ENCODE assay signal across 23 mouse cellular contexts in genomic region chr9:101101547-101101946, GRCm38 (mm10). TPM values are rescaled to one million over a fixed set of nuclear protein-coding genes. Genes with fewer than 3 reads are reported as not detected.
DNase-seq lines count a peak whose midpoint lies in the region; ATAC-seq and TF ChIP-seq lines count a peak whose summit lies in the region.
"Had no signal": no experiment of that assay in that cellular context is flagged by ENCODE, and none has a peak within 500 bp of the region (broad histone marks: within the 10 kb centered on the region; RNA-seq: fewer than 3 reads in every experiment).

No protein-coding gene starts in this region.

- 90% methylated on average over 8 of the region's 8 CpGs for WGBS in stomach, embryonic 16.5 days
- 90% methylated on average over 8 of the region's 8 CpGs for WGBS in stomach, postnatal 0 days
- WGBS in intestine, postnatal 0 days, result 84% methylated on average over 8 of the region's 8 CpGs

- TF ChIP-seq CTCF in stomach, postnatal 0 days (IDR thresholded peaks at IDR 0.05; ENCODE audit: low read depth), result no peak
- TF ChIP-seq CTCF in MEL (IDR thresholded peaks at IDR 0.05 in 2 of 3, conservative IDR thresholded peaks at IDR 0.05 in 1 of 3; ENCODE audit: control insufficient read depth in 1 of 3, insufficient read depth in 1 of 3, low read depth in 2 of 3, low read length in 3 of 3, poor library complexity in 1 of 3, severe bottlenecking in 1 of 3), result no peak
- TF ChIP-seq CTCF in intestine, postnatal 0 days (IDR thresholded peaks at IDR 0.05; ENCODE audit: low read depth), result no peak

- H3K4me3 ChIP-seq in stomach, embryonic 16.5 days (replicated peaks; ENCODE audit: low read length), result no peak overlapping the region
- H3K4me3 ChIP-seq in stomach, postnatal 0 days (ENCODE audit: low read depth, low read length), result no peak overlapping the region
- no peak overlapping the region for H3K4me3 ChIP-seq in MEL (ENCODE audit: control insufficient read depth in 1 of 2, insufficient read depth in 1 of 2, low read depth in 2 of 2, low read length in 2 of 2)
- H3K4me3 ChIP-seq in intestine, postnatal 0 days (ENCODE audit: low read depth, low read length), result no peak overlapping the region
- H3K4me3 ChIP-seq: forebrain, embryonic 10.5 days; gastrocnemius, adult 2 months; heart, embryonic 12.5 days; heart, embryonic 15.5 days; hindbrain, embryonic 10.5 days; hindbrain, embryonic 15.5 days had no signal

- H3K4me1 ChIP-seq in stomach, embryonic 16.5 days (ENCODE audit: control insufficient read depth, insufficient read depth, low read length), result peaks cover 9% of the 10 kb centered on the region
- H3K4me1 ChIP-seq in stomach, postnatal 0 days (replicated peaks; ENCODE audit: control insufficient read depth, insufficient read depth), result 0 out of 2 replicates have a peak, but pooled peaks cover 2% of the 10 kb centered on the region
- H3K4me1 ChIP-seq in MEL (ENCODE audit: control insufficient read depth in 1 of 2, insufficient read depth in 2 of 2, low read length in 2 of 2), result peaks cover 15% of the 10 kb centered on the region in 2 experiments
- no peaks in the 10 kb centered on the region for H3K4me1 ChIP-seq in intestine, postnatal 0 days (replicated peaks; ENCODE audit: control insufficient read depth, insufficient read depth, low read length)
- H3K4me1 ChIP-seq: forebrain, embryonic 10.5 days; hindbrain, embryonic 10.5 days had no signal

- peaks cover 50% of the 10 kb centered on the region for H3K79me2 ChIP-seq in MEL (ENCODE audit: control insufficient read depth, insufficient read depth, low read length, poor library complexity)

- no peaks in the 10 kb centered on the region for H3K27me3 ChIP-seq in stomach, embryonic 16.5 days (ENCODE audit: control insufficient read depth, insufficient read depth, low read length)
- H3K27me3 ChIP-seq in stomach, postnatal 0 days (ENCODE audit: control insufficient read depth, insufficient read depth, low read length), result no peaks in the 10 kb centered on the region
- no peaks in the 10 kb centered on the region for H3K27me3 ChIP-seq in MEL (ENCODE audit: control insufficient read depth in 1 of 2, insufficient read depth in 2 of 2, low read length in 2 of 2)
- H3K27me3 ChIP-seq in intestine, postnatal 0 days (replicated peaks; ENCODE audit: control insufficient read depth, insufficient read depth, low read length), result no peaks in the 10 kb centered on the region
- H3K27me3 ChIP-seq: heart, embryonic 12.5 days; heart, embryonic 15.5 days; hindbrain, embryonic 15.5 days had no signal

- peaks cover 16% of the 10 kb centered on the region for H3K36me3 ChIP-seq in stomach, embryonic 16.5 days (ENCODE audit: control insufficient read depth, insufficient read depth, low read length)
- H3K36me3 ChIP-seq in stomach, postnatal 0 days (ENCODE audit: control insufficient read depth, insufficient read depth, low read length), result peaks cover 3% of the 10 kb centered on the region; the same call in 1 of the 2 replicates
- H3K36me3 ChIP-seq in MEL (ENCODE audit: control insufficient read depth in 1 of 2, insufficient read depth in 2 of 2, low read length in 2 of 2), result peaks cover 26 to 34% of the 10 kb centered on the region in 2 experiments
- H3K36me3 ChIP-seq in intestine, postnatal 0 days (ENCODE audit: control insufficient read depth, insufficient read depth), result peaks cover 22% of the 10 kb centered on the region

- no peak for TF ChIP-seq RAD21 in MEL (IDR thresholded peaks at IDR 0.05; ENCODE audit: low read depth, low read length)

- no peak for ATAC-seq in stomach, embryonic 16.5 days (ENCODE audit: insufficient read depth, low FRiP score)
- no peak for ATAC-seq in stomach, postnatal 0 days (ENCODE audit: low FRiP score, low TSS enrichment)
- no peak for ATAC-seq in intestine, postnatal 0 days
- ATAC-seq in granulocyte monocyte progenitor cell, adult 5-6 weeks (replicated peaks; ENCODE audit: poor library complexity, severe bottlenecking), result no peak
- ATAC-seq: activated CD4-positive, CD25-positive, alpha-beta regulatory T cell, adult 4 months; forebrain, embryonic 14.5 days; forebrain, postnatal 0 days had no signal

- 0 out of 2 replicates have a peak overlapping the region, but pooled peaks have one; percentile 8 for H3K27ac ChIP-seq in stomach, embryonic 16.5 days (ENCODE audit: low read length)
- H3K27ac ChIP-seq in stomach, postnatal 0 days (replicated peaks), result no peak overlapping the region
- no peak overlapping the region for H3K27ac ChIP-seq in MEL (ENCODE audit: control insufficient read depth, low read depth, low read length)
- H3K27ac ChIP-seq in intestine, postnatal 0 days (ENCODE audit: low read depth, low read length), result peak overlapping the region; percentile 71
- H3K27ac ChIP-seq: forebrain, embryonic 10.5 days; gastrocnemius, adult 2 months; heart, embryonic 15.5 days; hindbrain, embryonic 10.5 days; hindbrain, embryonic 15.5 days had no signal

- H3K9ac ChIP-seq in stomach, embryonic 16.5 days (ENCODE audit: low read length), result no peak overlapping the region
- no peak overlapping the region for H3K9ac ChIP-seq in stomach, postnatal 0 days (ENCODE audit: low read length)
- no peak overlapping the region for H3K9ac ChIP-seq in MEL (ENCODE audit: control insufficient read depth, low read depth, low read length, poor library complexity, severe bottlenecking)
- H3K9ac ChIP-seq in intestine, postnatal 0 days (ENCODE audit: low read depth, low read length), result no peak overlapping the region
- H3K9ac ChIP-seq: forebrain, postnatal 0 days; heart, embryonic 12.5 days; heart, embryonic 15.5 days; hindbrain, embryonic 15.5 days had no signal

- no peak for TF ChIP-seq EP300 in stomach, postnatal 0 days (optimal IDR thresholded peaks at IDR 0.05)
- no peak for TF ChIP-seq EP300 in MEL (IDR thresholded peaks at IDR 0.05; ENCODE audit: low read depth in 1 of 2, low read length in 2 of 2)

- no peak for DNase-seq in stomach, postnatal 0 days (ENCODE audit: low spot score)
- no peak for DNase-seq in MEL (ENCODE audit: low read depth, low spot score)
- no peak for DNase-seq in kidney, adult 18-20 months
- DNase-seq: adrenal gland, postnatal 10 days; adrenal gland, postnatal 36 days; cerebellum, adult 9-10 months; cerebellum, postnatal 14 days; forebrain, postnatal 0 days; gastrocnemius, adult 2 months; gastrocnemius, postnatal 14 days; heart, adult 18-20 months; heart, postnatal 10 days; heart, postnatal 36 days had no signal

- TF ChIP-seq POLR2A in MEL (IDR thresholded peaks at IDR 0.05; ENCODE audit: control insufficient read depth in 1 of 2, insufficient read depth in 1 of 2, low read depth in 1 of 2, low read length in 2 of 2, poor library complexity in 1 of 2), result no peak

- no peaks in the 10 kb centered on the region for H3K9me3 ChIP-seq in stomach, embryonic 16.5 days (replicated peaks; ENCODE audit: control insufficient read depth, low read length)
- H3K9me3 ChIP-seq in stomach, postnatal 0 days (ENCODE audit: control insufficient read depth, low read length), result no peaks in the 10 kb centered on the region; the same call in 1 of the 2 replicates
- H3K9me3 ChIP-seq in MEL (replicated peaks; ENCODE audit: insufficient read depth, low read length), result no peaks in the 10 kb centered on the region
- no peaks in the 10 kb centered on the region for H3K9me3 ChIP-seq in intestine, postnatal 0 days (ENCODE audit: control insufficient read depth)
- H3K9me3 ChIP-seq: heart, embryonic 15.5 days; hindbrain, embryonic 15.5 days had no signal

- H3K4me2 ChIP-seq in stomach, embryonic 16.5 days (ENCODE audit: low read depth, low read length), result no peak overlapping the region
- no peak overlapping the region for H3K4me2 ChIP-seq in stomach, postnatal 0 days (replicated peaks; ENCODE audit: low read depth)
- H3K4me2 ChIP-seq in intestine, postnatal 0 days (replicated peaks; ENCODE audit: low read depth), result no peak overlapping the region
- H3K4me2 ChIP-seq: heart, embryonic 12.5 days; heart, embryonic 15.5 days; hindbrain, embryonic 15.5 days had no signal

TF ChIP-seq in MEL, 35 proteins besides CTCF, POLR2A, EP300 and RAD21:
- TF ChIP-seq MAFK (IDR thresholded peaks at IDR 0.05; ENCODE audit: borderline replicate concordance, low read depth, low read length) (peak; percentile 67), UBTF (IDR thresholded peaks at IDR 0.05; ENCODE audit: borderline replicate concordance, insufficient read depth, low read depth, low read length) (no peak)

RNA-seq across cellular contexts. Expression of gene Msl2, which starts 27.6 kb away (rescaled TPM):
- polyA plus RNA-seq in stomach, embryonic 16.5 days (2015; fragmentation: Nextera tagmentation; extraction: Ambion mirVana), result 2.9 and 3.2 TPM in 2 replicates
- polyA plus RNA-seq in stomach, postnatal 0 days (2015; fragmentation: Nextera tagmentation; extraction: Ambion mirVana), result 3.0 and 3.5 TPM in 2 replicates
- 19.7 and 20.5 TPM in 2 replicates for total RNA-seq in MEL (2012; rRNA removed)
- 10 to 100 TPM; 29.6 to 39.6 TPM for polyA plus RNA-seq in MEL (2012; ENCODE audit: insufficient read depth in 1 of 2, insufficient read length in 2 of 2, low read depth in 1 of 2, low replicate concordance in 2 of 2, missing spikeins in 1 of 2)
- polyA plus RNA-seq in intestine, postnatal 0 days (2015; fragmentation: Nextera tagmentation; extraction: Ambion mirVana), result 4.6 and 5.6 TPM in 2 replicates
- 55.3 and 55.8 TPM in 2 replicates for total RNA-seq in granulocyte monocyte progenitor cell, adult 5-6 weeks (2014; fragmentation: Nextera tagmentation)
- 38.0 and 47.4 TPM in 2 replicates for total RNA-seq in granulocyte monocyte progenitor cell, adult 5-6 weeks (2017)

Comparison
In these comparisons a context has a peak if more than half of its experiments do, and no peak if none do; other contexts are left out.
1. H3K27ac ChIP-seq: peak in stomach, embryonic 16.5 days (single experiment) and intestine, postnatal 0 days (single experiment); none in stomach, postnatal 0 days (single experiment) and MEL (single experiment).